Comparison of ENCODE assay signal across 7 mouse cellular contexts in the genomic region with DNA sequence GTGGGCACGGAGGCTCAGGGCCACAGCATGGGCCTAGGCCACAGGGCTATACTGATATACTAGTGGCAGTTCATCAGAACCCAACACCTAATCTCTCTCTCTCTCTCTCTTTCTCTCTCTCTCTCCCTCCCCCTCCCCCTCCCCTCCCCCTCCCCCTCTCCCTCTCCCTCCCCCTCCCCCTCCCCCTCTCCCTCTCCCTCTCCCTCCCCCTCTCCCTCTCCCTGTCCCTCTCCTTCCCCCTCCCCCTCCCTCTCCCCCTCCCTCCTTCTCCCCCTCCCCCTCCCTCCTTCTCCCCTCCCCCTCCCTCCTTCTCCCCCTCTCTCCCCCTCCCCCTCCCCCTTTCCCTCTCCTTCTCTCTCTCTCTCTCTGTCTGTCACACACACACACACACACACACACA. TPM values are rescaled to one million over a fixed set of nuclear protein-coding genes. Genes with fewer than 3 reads are reported as not detected.
DNase-seq lines count a peak whose midpoint lies in the region; ATAC-seq and TF ChIP-seq lines count a peak whose summit lies in the region.
"Not testable (repeated sequence)": the region's sequence is repeated elsewhere in the genome, so short reads cannot be mapped to it uniquely, and the experiment has no call there.

Gene Pear1, minus strand, starts transcription at position 101 of the 400 bp plus-strand sequence.

- TF ChIP-seq POLR2A in bone marrow, adult 2 months (IDR thresholded peaks at IDR 0.05; ENCODE audit: borderline replicate concordance, control insufficient read depth, low read depth, low read length); spleen, adult 2 months (IDR thresholded peaks at IDR 0.05; ENCODE audit: low read depth, low read length): not testable (repeated sequence)

- intact Hi-C loops in gastrocnemius, postnatal 14 days (cut with DNase I; ENCODE audit: low total_unique reads): not testable (repeated sequence)

- not testable (repeated sequence) for H3K9me3 ChIP-seq in heart, embryonic 15.5 days (replicated peaks); hindbrain, embryonic 15.5 days; lung, embryonic 14.5 days (ENCODE audit: low read depth, low read length)

- H3K27me3 ChIP-seq in heart, embryonic 15.5 days: peaks cover 19% of the 10 kb centered on the region; the same call in 1 of the 2 replicates
- H3K27me3 ChIP-seq in hindbrain, embryonic 15.5 days; lung, embryonic 14.5 days (ENCODE audit: insufficient read depth, low read length); spleen, adult 2 months (ENCODE audit: control insufficient read depth, insufficient read depth, low read length): not testable (repeated sequence)

- DNase-seq in gastrocnemius, postnatal 14 days; layer of hippocampus, adult 8-10 months (ENCODE audit: low spot score in 2 of 2); lung, embryonic 14.5 days; spleen, adult 2 months (ENCODE audit: low read depth in 1 of 2, low spot score in 2 of 2): not testable (repeated sequence)

- not testable (repeated sequence) for H3K36me3 ChIP-seq in heart, embryonic 15.5 days; hindbrain, embryonic 15.5 days; lung, embryonic 14.5 days (ENCODE audit: insufficient read depth); spleen, adult 2 months (ENCODE audit: control insufficient read depth, insufficient read depth, low read length)

- not testable (repeated sequence) for TF ChIP-seq CTCF in bone marrow, adult 2 months (IDR thresholded peaks at IDR 0.05; ENCODE audit: control insufficient read depth, insufficient read depth, low read length); lung, embryonic 14.5 days (IDR thresholded peaks at IDR 0.05; ENCODE audit: low read depth); spleen, adult 2 months (IDR thresholded peaks at IDR 0.05; ENCODE audit: extremely low read depth, insufficient read depth, insufficient read length, insufficient replicate concordance)

- not testable (repeated sequence) for ATAC-seq in heart, embryonic 15.5 days (replicated peaks; ENCODE audit: insufficient number of reproducible peaks, insufficient read depth, low FRiP score, low read depth); hindbrain, embryonic 15.5 days (ENCODE audit: low FRiP score, low read depth); lung, embryonic 14.5 days (ENCODE audit: insufficient read depth)

- H3K4me3 ChIP-seq in bone marrow, adult 2 months (replicated peaks; ENCODE audit: control insufficient read depth, low read depth, low read length); heart, embryonic 15.5 days; hindbrain, embryonic 15.5 days; lung, embryonic 14.5 days (ENCODE audit: low read depth, low read length); spleen, adult 2 months (ENCODE audit: extremely low read depth, insufficient read depth, insufficient read length): not testable (repeated sequence)

- H3K4me1 ChIP-seq in bone marrow, adult 2 months (ENCODE audit: control insufficient read depth, insufficient read depth, low read length); heart, embryonic 15.5 days (replicated peaks); hindbrain, embryonic 15.5 days (replicated peaks); lung, embryonic 14.5 days (ENCODE audit: insufficient read depth); spleen, adult 2 months (ENCODE audit: control insufficient read depth, insufficient read depth, insufficient read length): not testable (repeated sequence)

- 88% methylated on average over 1 of the region's 1 CpGs for WGBS in bone marrow, adult 2 months
- whole genome bisulfite sequencing in heart, embryonic 15.5 days: 85% methylated on average over 1 of the region's 1 CpGs
- 91% methylated on average over 1 of the region's 1 CpGs for WGBS in hindbrain, embryonic 15.5 days
- 78% methylated on average over 1 of the region's 1 CpGs for WGBS in lung, embryonic 14.5 days
- WGBS in spleen, adult 2 months: 100% methylated on average over 1 of the region's 1 CpGs

- H3K27ac ChIP-seq in bone marrow, adult 2 months (ENCODE audit: control insufficient read depth, insufficient read depth, low read depth, low read length, poor library complexity); heart, embryonic 15.5 days; hindbrain, embryonic 15.5 days (replicated peaks); lung, embryonic 14.5 days (ENCODE audit: low read depth); spleen, adult 2 months (ENCODE audit: insufficient read depth, low read length): not testable (repeated sequence)

- H3K4me2 ChIP-seq in heart, embryonic 15.5 days; hindbrain, embryonic 15.5 days; lung, embryonic 14.5 days: not testable (repeated sequence)

- H3K9ac ChIP-seq in heart, embryonic 15.5 days; hindbrain, embryonic 15.5 days; lung, embryonic 14.5 days: not testable (repeated sequence)

RNA-seq across cellular contexts. Expression of gene Pear1, which starts in this region (rescaled TPM):
- polyA plus RNA-seq in bone marrow, adult 2 months (2011; ENCODE audit: insufficient read depth, insufficient read length, low replicate concordance, missing spikeins): 17.6 and 22.4 TPM in 2 replicates
- total RNA-seq in gastrocnemius, postnatal 14 days (2021): 10 to 100 TPM; 14.4 to 17.9 TPM
- 17.4 and 25.4 TPM in 2 replicates for polyA plus RNA-seq in heart, embryonic 15.5 days (2015; fragmentation: Nextera tagmentation; extraction: Ambion mirVana)
- 10.3 and 10.9 TPM in 2 replicates for polyA plus RNA-seq in hindbrain, embryonic 15.5 days (2015; fragmentation: Nextera tagmentation; extraction: Ambion mirVana)
- 10 to 100 TPM; 10.5 to 12.7 (median 12.2) TPM for total RNA-seq in layer of hippocampus, adult 8-10 months (2022)
- 30.2 and 31.7 TPM in 2 replicates for polyA plus RNA-seq in lung, embryonic 14.5 days (2014; fragmentation: Nextera tagmentation; extraction: Ambion mirVana)
- polyA plus RNA-seq in spleen, adult 2 months (2012; rRNA removed): 63.8 and 65.8 TPM in 2 replicates
